Mouse (Mus musculus) ES-Bruce4 (cell line): ENCODE measurements around the gene Arl15. TPM values are rescaled to one million over a fixed set of nuclear protein-coding genes. Genes with fewer than 3 reads are reported as not detected.
A peak's percentile ranks its signal among the peaks of the same experiment; 100 is the strongest.

Source experiments
- H3K27ac ChIP-seq: 2 replicates; pipeline ENCODE4 v1.5.1; 2012; ENCODE audit warnings: low read length, inconsistent platforms; ENCODE audit not compliant: insufficient read depth
- H3K27me3 ChIP-seq: 2 replicates; pipeline ENCODE4 v1.6.1; 2012; ENCODE audit warnings: mild to moderate bottlenecking, low read length, inconsistent platforms; ENCODE audit not compliant: control insufficient read depth, poor library complexity, insufficient read depth, severe bottlenecking
- H3K36me3 ChIP-seq: 2 replicates; pipeline ENCODE4 v1.6.1; 2012; ENCODE audit warnings: inconsistent platforms, mild to moderate bottlenecking, low read length, moderate library complexity; ENCODE audit not compliant: control insufficient read depth, poor library complexity, insufficient read depth, severe bottlenecking
- H3K4me1 ChIP-seq: one replicate; pipeline ENCODE4 v1.8.1; 2011; ENCODE audit warnings: low read length; ENCODE audit not compliant: control insufficient read depth, insufficient read depth
- H3K4me3 ChIP-seq: 2 replicates; pipeline ENCODE4 v1.5.1; 2011; ENCODE audit warnings: low read depth, mild to moderate bottlenecking, low read length
- H3K9ac ChIP-seq: 2 replicates; pipeline ENCODE4 v1.6.1; 2012; ENCODE audit warnings: low read depth, mild to moderate bottlenecking, inconsistent platforms; ENCODE audit not compliant: poor library complexity, severe bottlenecking
- H3K9me3 ChIP-seq: replicated peaks from 2 replicates; pipeline ENCODE4 v1.6.1; 2012; ENCODE audit warnings: mild to moderate bottlenecking, low read length, inconsistent platforms; ENCODE audit not compliant: control insufficient read depth, poor library complexity, insufficient read depth, severe bottlenecking
- CTCF ChIP-seq: IDR thresholded peaks from one replicate; pipeline ENCODE4 v1.8.1; 2011; ENCODE audit warnings: low read depth, low read length
- EP300 ChIP-seq: IDR thresholded peaks from 2 replicates; pipeline ENCODE4 v1.6.1; 2011; ENCODE audit warnings: low read depth, low read length; ENCODE audit not compliant: insufficient read depth
- POLR2A ChIP-seq: IDR thresholded peaks from one replicate; pipeline ENCODE4 v1.8.1; 2011; ENCODE audit warnings: low read length; ENCODE audit not compliant: insufficient read depth
- polyA plus RNA-seq: library from polyadenylated mRNA; stranded (reverse); fragments of >200 nt; gene quantifications from 2 replicates; pipeline ENCODE4 v1.2.4, GENCODE M21; 2011; ENCODE audit warnings: low read depth; ENCODE audit not compliant: missing spikeins, insufficient read depth, insufficient read length

Gene Arl15
- polyA plus RNA-seq, 1 experiment = 53.3 TPM

GRCm38 (mm10) chr13:113843901-113844300 lies 49.6 kb downstream of the Arl15 start:
- Histone ChIP-seq H3K9me3 (no peaks in the 10 kb centered on the region), H3K27ac (peak overlapping the region; percentile 32; the same call in 1 of the 2 replicates), H3K27me3 (no peaks in the 10 kb centered on the region)

GRCm38 (mm10) chr13:113844717-113845116 lies 50.4 kb downstream of the Arl15 start:
- Histone ChIP-seq H3K27ac (peak overlapping the region; percentile 32), H3K9ac (no peak overlapping the region), H3K27me3 (no peaks in the 10 kb centered on the region), H3K36me3 (no peaks in the 10 kb centered on the region), H3K4me1 (peaks cover 9% of the 10 kb centered on the region), H3K9me3 (no peaks in the 10 kb centered on the region), H3K4me3 (no peak overlapping the region)
- TF ChIP-seq CTCF = no peak
- no peak for TF ChIP-seq EP300
- no peak for TF ChIP-seq POLR2A

More at GRCm38 (mm10) chr13:113843901-113844300, 49.6 kb downstream of the Arl15 start:
- Histone ChIP-seq H3K4me1 (peaks cover 9% of the 10 kb centered on the region), H3K4me3 (no peak overlapping the region), H3K9ac (no peak overlapping the region), H3K36me3 (no peaks in the 10 kb centered on the region)
- TF ChIP-seq EP300 (no peak), POLR2A (no peak), CTCF (no peak)

GRCm38 (mm10) chr13:113845229-113845628 lies 50.9 kb downstream of the Arl15 start:
- no peaks in the 10 kb centered on the region for H3K27me3 ChIP-seq
- H3K4me3 ChIP-seq = no peak overlapping the region
- H3K4me1 ChIP-seq = peaks cover 9% of the 10 kb centered on the region
- TF ChIP-seq POLR2A = no peak
- no peak overlapping the region for H3K9ac ChIP-seq
- H3K27ac ChIP-seq = peak overlapping the region; percentile 32
- no peaks in the 10 kb centered on the region for H3K9me3 ChIP-seq
- no peaks in the 10 kb centered on the region for H3K36me3 ChIP-seq

GRCm38 (mm10) chr13:113846413-113846812 lies 52.1 kb downstream of the Arl15 start:
- H3K4me3 ChIP-seq = no peak overlapping the region
- H3K9ac ChIP-seq = no peak overlapping the region
- H3K27me3 ChIP-seq = no peaks in the 10 kb centered on the region
- peak overlapping the region; percentile 17; the same call in 1 of the 2 replicates for H3K27ac ChIP-seq
- peaks cover 10% of the 10 kb centered on the region for H3K4me1 ChIP-seq
- H3K36me3 ChIP-seq = no peaks in the 10 kb centered on the region
- H3K9me3 ChIP-seq = no peaks in the 10 kb centered on the region
- TF ChIP-seq CTCF (no peak), POLR2A (no peak), EP300 (no peak)

GRCm38 (mm10) chr13:113850431-113851034 lies 56.2 kb downstream of the Arl15 start:
- Histone ChIP-seq H3K4me1 (peaks cover 6% of the 10 kb centered on the region), H3K27me3 (no peaks in the 10 kb centered on the region), H3K27ac (peak overlapping the region; percentile 84), H3K36me3 (no peaks in the 10 kb centered on the region), H3K9ac (no peak overlapping the region), H3K4me3 (no peak overlapping the region), H3K9me3 (no peaks in the 10 kb centered on the region)
- TF ChIP-seq EP300 (peak; percentile 79; the same call in 1 of the 2 replicates), POLR2A (no peak)

- Histone ChIP-seq H3K27me3 (no peaks in the 10 kb centered on the region), H3K4me1 (peaks cover 4% of the 10 kb centered on the region), H3K4me3 (no peak overlapping the region), H3K27ac (peak overlapping the region; percentile 84), H3K36me3 (no peaks in the 10 kb centered on the region), H3K9me3 (no peaks in the 10 kb centered on the region), H3K9ac (no peak overlapping the region; the same call in 1 of the 2 replicates)
- TF ChIP-seq CTCF = no peak
- no peak for TF ChIP-seq POLR2A
- TF ChIP-seq EP300 = no peak
These were observed 57.5 kb downstream of the Arl15 start for GRCm38 (mm10) chr13:113851602-113852375.
